Mouse (Mus musculus) brain, embryonic 14.5 days (tissue): Measurements from ENCODE around the gene Retn.

Experiments used
- CTCF ChIP-seq: fragments of 200-500 bp; IDR thresholded peaks from 2 replicates; pipeline ENCODE4 v1.5.1; 2012; ENCODE audit warnings: inconsistent platforms, mild to moderate bottlenecking, moderate library complexity, borderline replicate concordance; ENCODE audit not compliant: insufficient read depth, insufficient read length; ENCODE audit errors: extremely low read depth
- POLR2A ChIP-seq: fragments of 200-500 bp; IDR thresholded peaks from 2 replicates; pipeline ENCODE4 v1.6.1; 2012; ENCODE audit warnings: mild to moderate bottlenecking, inconsistent platforms, borderline replicate concordance; ENCODE audit not compliant: poor library complexity, insufficient read depth, insufficient read length, severe bottlenecking; ENCODE audit errors: extremely low read depth

DNA sequence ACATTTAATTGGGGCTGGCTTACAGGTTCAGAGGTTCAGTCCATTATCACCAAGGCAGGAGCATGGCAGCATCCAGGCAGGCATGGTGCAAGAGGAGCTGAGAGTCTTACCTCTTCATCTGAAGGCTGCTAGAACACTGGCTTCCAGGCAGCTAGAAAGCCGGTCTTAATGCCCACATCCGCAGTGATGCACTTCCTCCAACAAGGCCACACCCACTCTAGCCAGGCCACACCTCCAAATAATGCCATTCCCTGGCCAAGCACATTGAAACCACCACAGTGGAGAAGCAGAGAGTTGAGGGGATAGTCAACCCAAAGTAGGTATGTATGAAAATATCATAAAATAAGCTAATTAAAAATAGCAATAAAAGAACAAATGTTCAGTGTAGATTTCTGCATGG, 14.8 kb downstream of the Retn start:
- TF ChIP-seq POLR2A (no peak), CTCF (no peak)
